Mouse (Mus musculus) common myeloid progenitor, adult 5-6 weeks (primary cell): ENCODE results near the gene Svop. TPM values are rescaled to one million over a fixed set of nuclear protein-coding genes. Genes with fewer than 3 reads are reported as not detected.

Source experiments
- ATAC-seq: replicated peaks from 2 replicates; pipeline ENCODE4 v1.8.0; 2016; ENCODE audit warnings: low read depth, mild to moderate bottlenecking, moderate TSS enrichment, inconsistent platforms; ENCODE audit not compliant: poor library complexity, severe bottlenecking
- total RNA-seq: library from RNA; stranded (forward); fragments of 200-1000, 187-1606 nt; gene quantifications from 2 replicates; pipeline ENCODE4 v1.2.3, GENCODE M21; 2017

Gene Svop
- total RNA-seq, 1 experiment from 2014 or later, result not detected

- ATAC-seq, result no peak
These were observed 42.5 kb downstream of the Svop start for GRCm38 (mm10) chr5:114048731-114049308.

GRCm38 (mm10) chr5:114047182-114047581 lies 44.2 kb downstream of the Svop start:
- no peak for ATAC-seq

- ATAC-seq, result no peak
These were observed 44.8 kb downstream of the Svop start for GRCm38 (mm10) chr5:114046604-114047003.

- ATAC-seq, result no peak
These were observed 45.2 kb downstream of the Svop start for GRCm38 (mm10) chr5:114046151-114046550.

GRCm38 (mm10) chr5:114045134-114045533 lies 46.2 kb downstream of the Svop start:
- no peak for ATAC-seq

- ATAC-seq, result no peak
These were observed 47.6 kb downstream of the Svop start for GRCm38 (mm10) chr5:114043800-114044199.

- ATAC-seq, result peak; percentile 97
These were observed 49.9 kb downstream of the Svop start for GRCm38 (mm10) chr5:114041327-114041930.

GRCm38 (mm10) chr5:114040911-114041310 lies 50.5 kb downstream of the Svop start:
- ATAC-seq, result no peak

- ATAC-seq, result no peak
These were observed 50.9 kb downstream of the Svop start for GRCm38 (mm10) chr5:114040508-114040907.

GRCm38 (mm10) chr5:114035111-114035510 lies 56.3 kb downstream of the Svop start:
- no peak for ATAC-seq

GRCm38 (mm10) chr5:114034393-114034792 lies 57.0 kb downstream of the Svop start:
- no peak for ATAC-seq

- ATAC-seq, result no peak
These were observed 59.1 kb downstream of the Svop start for GRCm38 (mm10) chr5:114032161-114032763.

- ATAC-seq, result no peak
These were observed 60.7 kb downstream of the Svop start for GRCm38 (mm10) chr5:114030652-114031051.

GRCm38 (mm10) chr5:114028111-114028510 lies 63.3 kb downstream of the Svop start:
- no peak for ATAC-seq

GRCm38 (mm10) chr5:114027217-114027944 lies 64.0 kb downstream of the Svop start:
- no peak for ATAC-seq

- no peak for ATAC-seq
These were observed 66.5 kb downstream of the Svop start for GRCm38 (mm10) chr5:114024885-114025284.

GRCm38 (mm10) chr5:114024390-114024789 lies 67.0 kb downstream of the Svop start:
- ATAC-seq, result no peak

- no peak for ATAC-seq
These were observed 76.2 kb downstream of the Svop start for GRCm38 (mm10) chr5:114015121-114015520.

- ATAC-seq, result no peak
These were observed 82.3 kb downstream of the Svop start for GRCm38 (mm10) chr5:114009049-114009448.

GRCm38 (mm10) chr5:114007753-114008453 lies 83.5 kb downstream of the Svop start:
- no peak for ATAC-seq
